Mouse (Mus musculus) neutrophil, adult 5-6 weeks (primary cell): ENCODE data around the gene Foxc2. TPM values are rescaled to one million over a fixed set of nuclear protein-coding genes. Genes with fewer than 3 reads are reported as not detected.
"Not testable (repeated sequence)": the region's sequence is repeated elsewhere in the genome, so short reads cannot be mapped to it uniquely, and the experiment has no call there.

Experiments
- ATAC-seq: fragments of 151-379, 151-347 bp; 2 replicates; pipeline ENCODE4 v1.8.0; 2017; ENCODE audit warnings: mild to moderate bottlenecking, moderate TSS enrichment; ENCODE audit not compliant: insufficient number of reproducible peaks, poor library complexity, low FRiP score, severe bottlenecking; ENCODE audit errors: extremely low read depth
- total RNA-seq: library from RNA; stranded (forward); fragments of 200-1000 nt; gene quantifications from 2 replicates; pipeline ENCODE4 v1.2.3, GENCODE M21; 2017

Foxc2 gene
- total RNA-seq, 1 experiment from 2014 or later = not detected

GRCm38 (mm10) chr8:121129265-121129940, 13.4 kb downstream of the Foxc2 start:
- no peak for ATAC-seq

- no peak for ATAC-seq
Measured at GRCm38 (mm10) chr8:121130522-121130921, 14.6 kb downstream of the Foxc2 start.

- ATAC-seq = no peak
Measured at GRCm38 (mm10) chr8:121132961-121133513, 17.1 kb downstream of the Foxc2 start.

GRCm38 (mm10) chr8:121134102-121134501, 18.1 kb downstream of the Foxc2 start:
- no peak for ATAC-seq

- no peak for ATAC-seq
Measured at GRCm38 (mm10) chr8:121134512-121134911, 18.5 kb downstream of the Foxc2 start.

- ATAC-seq = no peak
Measured at GRCm38 (mm10) chr8:121136856-121137255, 20.9 kb downstream of the Foxc2 start.

GRCm38 (mm10) chr8:121145457-121146134, 29.6 kb downstream of the Foxc2 start:
- ATAC-seq = not testable (repeated sequence)

- ATAC-seq = no peak
Measured at GRCm38 (mm10) chr8:121148573-121149083, 32.7 kb downstream of the Foxc2 start.

- no peak for ATAC-seq
Measured at GRCm38 (mm10) chr8:121152394-121152793, 36.4 kb downstream of the Foxc2 start.

- no peak for ATAC-seq
Measured at GRCm38 (mm10) chr8:121156990-121157491, 41.1 kb downstream of the Foxc2 start.

- no peak for ATAC-seq
Measured at GRCm38 (mm10) chr8:121158812-121159211, 42.8 kb downstream of the Foxc2 start.

- ATAC-seq = no peak
Measured at GRCm38 (mm10) chr8:121161437-121161836, 45.5 kb downstream of the Foxc2 start.

- ATAC-seq = no peak
Measured at GRCm38 (mm10) chr8:121162413-121162812, 46.4 kb downstream of the Foxc2 start.

- ATAC-seq = no peak
Measured at GRCm38 (mm10) chr8:121162906-121163695, 47.1 kb downstream of the Foxc2 start.

GRCm38 (mm10) chr8:121164017-121164469, 48.1 kb downstream of the Foxc2 start:
- ATAC-seq = no peak

GRCm38 (mm10) chr8:121168033-121168432, 52.1 kb downstream of the Foxc2 start:
- no peak for ATAC-seq
